Mouse (Mus musculus): ENCODE measurements around the gene Wbp1l. TPM values are rescaled to one million over a fixed set of nuclear protein-coding genes. Genes with fewer than 3 reads are reported as not detected.

The Wbp1l gene
- 10 to 100 TPM; 42.2 to 63.2 TPM for polyA plus RNA-seq (2017; shearing (Covaris generic))

DNA sequence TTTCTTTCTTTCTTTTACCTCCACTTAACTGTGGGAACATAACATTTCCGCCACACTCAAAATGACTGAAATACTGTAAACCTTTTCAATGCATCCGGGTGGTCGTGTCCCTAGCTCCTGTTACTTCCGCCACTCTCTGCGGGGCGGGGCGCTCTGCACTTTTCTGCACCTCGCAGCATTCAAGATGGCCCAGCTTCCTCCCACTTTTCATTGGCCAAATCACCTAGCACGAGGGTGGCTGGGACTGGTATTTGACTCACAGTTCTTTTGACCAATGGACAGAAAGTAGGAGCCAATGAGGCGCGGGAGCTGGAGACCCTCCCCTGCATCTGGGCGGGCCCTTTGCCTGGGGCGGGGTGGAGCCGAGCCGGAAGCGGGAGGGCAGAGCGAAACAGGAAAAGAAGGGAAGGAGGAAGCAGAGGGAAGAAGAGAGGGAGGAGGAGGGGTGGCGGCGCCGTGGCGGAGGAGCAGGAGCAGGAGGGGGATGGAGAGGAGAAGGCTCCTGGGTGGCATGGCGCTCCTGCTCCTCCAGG is at the start of gene Wbp1l:
Gene Wbp1l (plus strand): TSS at position 365 of the 533 bp plus-strand sequence.

DNA sequence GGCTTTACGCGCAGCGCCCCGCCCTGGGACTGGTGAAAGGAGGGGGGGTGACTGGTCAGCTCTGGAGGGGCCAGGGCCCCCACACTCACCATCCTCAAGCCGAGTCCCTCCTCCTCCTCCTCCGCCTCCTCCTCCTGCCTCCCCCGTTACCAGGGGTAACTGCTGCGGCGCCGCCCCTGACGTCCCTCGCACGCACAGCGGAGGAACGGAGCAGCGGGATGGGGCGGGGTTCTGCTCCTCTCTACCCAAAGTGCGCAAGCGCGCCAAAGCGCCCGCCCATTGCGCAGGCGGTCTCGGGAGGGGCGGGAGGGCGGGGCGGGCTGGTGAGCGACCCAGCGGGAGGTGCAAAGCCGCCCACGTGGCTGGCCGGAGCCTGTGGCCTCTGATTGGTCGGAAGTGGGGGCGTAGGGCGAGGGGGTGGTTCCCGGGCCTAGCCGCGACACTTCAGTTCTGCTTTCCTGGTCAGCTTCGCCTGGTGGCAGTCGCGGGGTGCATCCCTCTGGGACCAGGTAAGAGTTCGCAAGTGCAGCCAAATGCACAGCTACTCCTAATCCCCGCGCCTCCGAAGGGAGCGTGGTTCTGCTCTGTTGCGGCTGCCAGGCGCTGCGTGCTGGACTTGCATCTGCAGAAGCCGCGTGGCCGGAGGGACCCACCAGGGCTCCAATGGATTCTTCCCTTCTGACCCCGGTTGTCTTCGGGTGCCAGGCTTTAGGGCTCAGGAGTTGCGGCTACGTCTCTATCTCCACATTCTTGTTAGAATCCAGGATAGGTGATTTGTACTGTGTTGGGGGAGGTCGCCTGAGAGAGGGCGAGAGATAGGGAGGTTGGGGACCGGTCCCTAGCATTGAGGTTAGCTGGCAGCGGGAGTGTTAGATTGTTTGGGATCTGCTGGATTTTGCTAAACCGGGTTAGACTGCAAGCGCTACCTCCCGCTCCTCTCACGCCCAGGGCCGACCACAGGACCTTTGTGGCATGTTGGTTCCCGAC is 25.6 kb upstream of the Wbp1l start, which contains the start of the genes Arl3 and Sfxn2:
Gene Arl3 (minus strand): TSS at position 248 of the 987 bp plus-strand sequence.
Gene Sfxn2 (plus strand): TSS at position 415 of the 987 bp plus-strand sequence.

DNA sequence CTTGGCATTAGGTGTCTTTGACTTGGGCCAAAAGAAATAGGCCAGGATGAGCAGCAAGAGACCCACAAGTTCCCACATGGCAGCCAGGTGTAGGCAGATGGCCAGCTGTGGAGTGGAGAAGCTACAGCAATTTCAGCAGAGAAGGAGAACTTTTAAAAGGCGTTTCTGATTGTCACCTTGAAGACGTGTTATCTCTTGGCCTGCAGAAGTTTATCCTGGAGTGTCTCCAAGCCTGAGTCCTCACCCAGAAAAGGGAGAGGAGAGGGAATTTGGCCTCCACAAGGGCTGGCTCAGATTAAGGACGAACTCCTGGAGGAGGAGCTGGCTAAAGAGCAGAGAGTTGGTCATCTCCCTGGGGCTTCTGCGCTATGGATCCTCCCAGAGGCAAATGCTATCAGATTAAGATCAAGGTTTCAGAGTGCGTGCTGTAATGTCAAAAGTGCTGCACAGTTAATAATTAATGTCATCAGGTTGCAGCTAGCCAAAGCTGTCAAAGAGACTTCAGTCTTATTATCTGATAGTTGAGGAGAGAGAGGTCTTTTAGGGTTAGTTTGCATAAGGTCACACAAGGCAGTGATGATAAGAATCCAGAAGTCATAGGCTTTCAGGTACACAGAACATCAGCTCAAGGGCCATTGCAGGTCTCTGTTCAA is 74.0 kb downstream of the Wbp1l start, which contains the start of gene Cyp17a1:
Gene Cyp17a1 (minus strand): TSS at position 407 of the 653 bp plus-strand sequence.

DNA sequence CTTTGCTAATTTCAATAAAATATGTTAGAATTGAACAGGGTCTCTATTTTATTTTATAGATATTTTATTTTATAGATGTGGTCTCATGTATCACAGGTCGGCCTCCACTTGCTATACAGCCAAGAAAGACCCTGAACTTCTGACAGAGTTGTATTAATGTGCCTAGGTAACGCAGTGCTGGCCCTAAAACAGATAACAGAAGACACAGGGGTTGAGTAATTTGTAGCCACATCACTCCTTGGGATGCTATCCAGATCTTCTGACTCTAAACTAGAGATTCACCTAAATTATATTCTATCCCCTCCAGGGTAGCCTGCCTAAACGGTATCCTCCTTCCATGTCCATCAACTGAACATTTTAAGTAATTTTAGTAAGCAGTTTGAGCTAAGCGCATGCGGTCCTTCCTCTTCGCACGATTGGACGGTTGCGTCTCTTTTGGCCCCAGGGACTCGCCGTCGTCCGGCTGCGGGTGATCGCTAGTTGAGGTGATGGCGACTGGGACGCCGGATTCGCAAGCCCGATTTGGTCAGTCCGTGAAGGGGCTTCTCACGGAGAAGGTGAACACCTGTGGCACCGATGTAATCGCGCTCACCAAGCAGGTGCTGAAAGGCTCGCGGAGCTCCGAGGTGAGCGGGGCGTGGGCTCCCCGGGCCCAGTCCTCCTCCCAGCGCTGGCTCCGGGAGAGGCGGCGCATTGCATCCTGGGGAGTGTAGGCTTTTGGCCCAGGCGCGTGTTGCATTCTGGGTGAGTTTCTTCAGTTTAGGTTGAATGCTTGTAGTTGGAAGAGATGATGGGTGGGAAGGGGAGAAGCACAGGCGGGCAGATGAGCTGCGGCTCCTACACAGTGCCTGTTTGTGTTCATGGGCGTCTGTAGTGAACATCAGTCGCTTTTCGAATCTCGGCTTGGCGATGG is 90.8 kb downstream of the Wbp1l start, which contains the start of gene Borcs7:
Gene Borcs7 (plus strand): TSS at position 447 of the 913 bp plus-strand sequence.

Other genes with a start within 250 kb of the Wbp1l start
- gene 2310034G01Rik, start 248.8 kb upstream of the Wbp1l start, polyA plus RNA-seq (2017; shearing (Covaris generic)), result under 1 TPM in 1 of 2 experiments, not detected in 1; 0.42 TPM
- 100 to 1,000 TPM; 101 to 109 TPM for gene Actr1a, start 203.3 kb upstream of the Wbp1l start, polyA plus RNA-seq (2017; shearing (Covaris generic))
- 10 to 100 TPM; 29.4 to 34.5 TPM for gene Sufu, start 202.2 kb upstream of the Wbp1l start, polyA plus RNA-seq (2017; shearing (Covaris generic))
- 100 to 1,000 TPM in 1 of 2 experiments, 10 to 100 TPM in 1; 82.7 to 102 TPM for gene Trim8, start 97.4 kb upstream of the Wbp1l start, polyA plus RNA-seq (2017; shearing (Covaris generic))
- 10 to 100 TPM; 12.3 to 18.4 TPM for gene Arl3, start 25.9 kb upstream of the Wbp1l start, polyA plus RNA-seq (2017; shearing (Covaris generic))
- gene Sfxn2, start 25.7 kb upstream of the Wbp1l start, polyA plus RNA-seq (2017; shearing (Covaris generic)), result 10 to 100 TPM in 1 of 2 experiments, 1 to 10 TPM in 1; 9.6 to 11.2 TPM
- under 1 TPM in 1 of 2 experiments, not detected in 1; 0.21 TPM for gene Cyp17a1, start 74.1 kb downstream of the Wbp1l start, polyA plus RNA-seq (2017; shearing (Covaris generic))
- 1 to 10 TPM; 6.5 to 6.8 TPM for gene Borcs7, start 90.8 kb downstream of the Wbp1l start, polyA plus RNA-seq (2017; shearing (Covaris generic))
- 1 to 10 TPM; 5.8 to 7.3 TPM for gene As3mt, start 108.4 kb downstream of the Wbp1l start, polyA plus RNA-seq (2017; shearing (Covaris generic))
- gene Cnnm2, start 162.5 kb downstream of the Wbp1l start, polyA plus RNA-seq (2017; shearing (Covaris generic)), result 1 to 10 TPM; 2.1 to 3.9 TPM